In the genomic region with DNA sequence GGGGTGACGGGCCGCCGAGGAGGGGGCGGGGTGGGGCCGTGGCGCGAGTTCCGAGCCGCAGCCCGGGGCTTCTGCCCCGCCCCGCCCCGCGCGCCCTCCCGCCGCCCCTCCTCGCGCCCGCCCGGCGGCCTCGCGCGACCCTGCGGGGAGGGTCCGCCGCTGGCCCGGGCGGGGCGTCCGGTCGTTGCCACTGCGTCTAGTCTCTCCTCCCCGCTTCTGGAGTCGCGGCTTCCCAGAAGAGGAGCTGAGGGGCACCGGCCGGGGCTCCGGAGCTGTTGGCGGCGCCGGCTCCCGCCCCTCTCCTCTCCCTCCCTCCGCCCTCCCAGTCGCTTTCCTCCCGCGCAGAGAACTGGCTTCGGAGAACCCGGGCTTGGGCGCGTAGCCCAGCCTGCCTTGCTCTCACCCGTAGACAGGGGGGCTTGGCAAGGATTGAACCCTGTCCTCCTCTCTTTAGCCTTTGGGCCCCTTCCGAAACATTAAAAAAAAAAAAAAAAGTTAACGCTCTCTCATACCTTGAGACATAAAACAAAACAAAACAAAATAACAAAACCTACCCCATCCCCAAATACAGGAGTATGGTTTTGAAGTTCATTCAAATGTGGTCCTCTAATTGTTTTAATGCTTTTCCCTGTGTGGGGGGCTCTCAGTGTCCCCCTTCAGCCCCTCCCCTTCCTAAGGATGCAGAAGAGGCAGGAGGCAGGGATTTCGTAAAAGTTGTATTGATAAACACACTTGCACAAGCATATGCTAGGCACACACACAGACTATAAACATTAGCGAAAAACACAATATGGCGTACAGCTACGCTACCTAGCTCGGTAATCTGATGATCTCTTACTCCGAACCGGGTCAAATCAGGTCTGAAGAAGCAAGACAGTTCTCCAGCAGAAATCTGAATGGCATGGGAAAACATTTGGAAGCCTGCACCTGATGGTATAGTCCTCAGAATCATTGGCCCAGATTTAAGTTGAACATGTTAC, we compare ENCODE assay signal across 8 mouse cellular contexts. TPM values are rescaled to one million over a fixed set of nuclear protein-coding genes. Genes with fewer than 3 reads are reported as not detected.
DNase-seq lines count a peak whose midpoint lies in the region; ATAC-seq and TF ChIP-seq lines count a peak whose summit lies in the region.

No protein-coding gene starts in this region.

- peak overlapping the region; percentile 69 for H3K4me2 ChIP-seq in intestine, embryonic 16.5 days (ENCODE audit: low read depth, low read length)

- H3K9me3 ChIP-seq in intestine, embryonic 16.5 days (ENCODE audit: control insufficient read depth, low read length): no peaks in the 10 kb centered on the region
- H3K9me3 ChIP-seq in midbrain, embryonic 10.5 days (replicated peaks): no peaks in the 10 kb centered on the region

- H3K4me1 ChIP-seq in intestine, embryonic 16.5 days (ENCODE audit: control insufficient read depth, insufficient read depth, low read length): no peaks in the 10 kb centered on the region
- H3K4me1 ChIP-seq in midbrain, embryonic 10.5 days: peaks cover 25% of the 10 kb centered on the region
- no peaks in the 10 kb centered on the region for H3K4me1 ChIP-seq in small intestine, adult 2 months (ENCODE audit: control insufficient read depth, insufficient read depth, insufficient read length, low read length)

- intact Hi-C loops in left cerebral cortex, postnatal 4 days (cut with DNase I): no loop called here

- ATAC-seq in intestine, embryonic 16.5 days: peak; percentile 67

- H3K9ac ChIP-seq in intestine, embryonic 16.5 days (ENCODE audit: low read depth, low read length): peak overlapping the region; percentile 75

- H3K36me3 ChIP-seq in intestine, embryonic 16.5 days (ENCODE audit: control insufficient read depth, insufficient read depth, low read length): no peaks in the 10 kb centered on the region
- H3K36me3 ChIP-seq in midbrain, embryonic 10.5 days: no peaks in the 10 kb centered on the region
- no peaks in the 10 kb centered on the region for H3K36me3 ChIP-seq in small intestine, adult 2 months (ENCODE audit: control insufficient read depth, insufficient read depth, low read length)

- WGBS in intestine, embryonic 16.5 days: under 1% methylated on average over 58 of the region's 62 CpGs
- WGBS in midbrain, embryonic 10.5 days: 3% methylated on average over 29 of the region's 62 CpGs
- WGBS in small intestine, adult 2 months: under 1% methylated on average over 51 of the region's 62 CpGs

- peak overlapping the region; percentile 59 for H3K4me3 ChIP-seq in intestine, embryonic 16.5 days (ENCODE audit: low read length)
- H3K4me3 ChIP-seq in midbrain, embryonic 10.5 days: peak overlapping the region; percentile 75
- peak overlapping the region; percentile 72 for H3K4me3 ChIP-seq in small intestine, adult 2 months (ENCODE audit: low read depth, low read length)

- TF ChIP-seq POLR2A in small intestine, adult 2 months (IDR thresholded peaks at IDR 0.05; ENCODE audit: low read depth, low read length): no peak

- no peak for TF ChIP-seq CTCF in small intestine, adult 2 months (IDR thresholded peaks at IDR 0.05; ENCODE audit: extremely low read depth, insufficient read length, insufficient replicate concordance, low read depth, low read length)

- peak overlapping the region; percentile 93 for H3K27ac ChIP-seq in intestine, embryonic 16.5 days (ENCODE audit: low read length)
- H3K27ac ChIP-seq in midbrain, embryonic 10.5 days (replicated peaks): peak overlapping the region; percentile 98
- H3K27ac ChIP-seq in small intestine, adult 2 months (ENCODE audit: insufficient read depth, low read depth, low read length): peak overlapping the region; percentile 85

- no peaks in the 10 kb centered on the region for H3K27me3 ChIP-seq in intestine, embryonic 16.5 days (replicated peaks; ENCODE audit: control insufficient read depth, insufficient read depth, low read length)
- no peaks in the 10 kb centered on the region for H3K27me3 ChIP-seq in midbrain, embryonic 10.5 days (ENCODE audit: low read depth, poor library complexity, severe bottlenecking)
- no peaks in the 10 kb centered on the region for H3K27me3 ChIP-seq in small intestine, adult 2 months (ENCODE audit: control insufficient read depth, insufficient read depth, low read length)

- peak; percentile 77 for DNase-seq in 3134 (ENCODE audit: extremely low read depth, insufficient read length, low spot score)
- DNase-seq in adrenal gland, adult 18-20 months (ENCODE audit: low spot score in 2 of 2): peak; percentile 79 to 80
- peak; percentile 83 for DNase-seq in embryo, embryonic 10.5 days (ENCODE audit: low spot score)
- peak; percentile 74 to 82 for DNase-seq in gastrocnemius, postnatal 4 days (ENCODE audit: low spot score in 2 of 2)
- DNase-seq in left cerebral cortex, postnatal 4 days: peak; percentile 86
- peak; percentile 82 for DNase-seq in midbrain, embryonic 10.5 days (ENCODE audit: low spot score)

RNA-seq across cellular contexts. Expression of gene Zbtb20, which starts 0.6 kb away (rescaled TPM):
- total RNA-seq in adrenal gland, adult 18-20 months (2021): 100 to 1,000 TPM; 101 to 109 TPM
- total RNA-seq in gastrocnemius, postnatal 4 days (2021): 100 to 1,000 TPM in 1 of 2 experiments, 10 to 100 TPM in 1; 93.9 to 114 TPM
- polyA plus RNA-seq in intestine, embryonic 16.5 days (2015; fragmentation: Nextera tagmentation; extraction: Ambion mirVana): 16.1 and 18.4 TPM in 2 replicates
- total RNA-seq in left cerebral cortex, postnatal 4 days (2021): 10 to 100 TPM; 93.5 to 99.9 TPM
- polyA plus RNA-seq in midbrain, embryonic 10.5 days (2016; fragmentation: Nextera tagmentation; extraction: Ambion mirVana): 24.5 and 37.1 TPM in 2 replicates
- 5.7 and 9.6 TPM in 2 replicates for polyA plus RNA-seq in small intestine, adult 2 months (2012; rRNA removed)

Comparison
In these comparisons a context has a peak if more than half of its experiments do, and no peak if none do; other contexts are left out.
1. Peak in every context shown above with its lines: DNase-seq, ATAC-seq, H3K4me3 ChIP-seq and H3K27ac ChIP-seq.